Mouse (Mus musculus) heart, embryonic 12.5 days (tissue): Measurements from ENCODE around the gene Cd274. TPM values are rescaled to one million over a fixed set of nuclear protein-coding genes. Genes with fewer than 3 reads are reported as not detected.

Experiments used
- ATAC-seq: fragments of 200-750 bp; cut with Nextera tagmentation; 2 replicates; pipeline ENCODE4 v1.8.0; 2017; ENCODE audit warnings: moderate TSS enrichment, moderate library complexity; ENCODE audit not compliant: insufficient number of reproducible peaks, low FRiP score
- H3K27ac ChIP-seq: fragments of 300-500 bp; sonication (generic); 2 replicates; pipeline ENCODE4 v1.5.1; 2016; ENCODE audit warnings: mild to moderate bottlenecking, moderate library complexity; ENCODE audit not compliant: poor library complexity, severe bottlenecking
- H3K27me3 ChIP-seq: fragments of 300-500 bp; sonication (generic); replicated peaks from 2 replicates; pipeline ENCODE4 v1.6.1; 2016; ENCODE audit warnings: mild to moderate bottlenecking, moderate library complexity
- H3K36me3 ChIP-seq: fragments of 300-500 bp; sonication (generic); 2 replicates; pipeline ENCODE4 v1.6.1; 2016; ENCODE audit warnings: mild to moderate bottlenecking, moderate library complexity
- H3K4me1 ChIP-seq: fragments of 300-500 bp; sonication (generic); replicated peaks from 2 replicates; pipeline ENCODE4 v1.6.1; 2016; ENCODE audit warnings: mild to moderate bottlenecking
- H3K4me2 ChIP-seq: fragments of 300-500 bp; sonication (generic); 2 replicates; pipeline ENCODE4 v1.6.1; 2016; ENCODE audit warnings: mild to moderate bottlenecking, moderate library complexity
- H3K4me3 ChIP-seq: fragments of 300-500 bp; sonication (generic); 2 replicates; pipeline ENCODE4 v1.5.1; 2016; ENCODE audit warnings: mild to moderate bottlenecking
- H3K9ac ChIP-seq: fragments of 300-500 bp; sonication (generic); 2 replicates; pipeline ENCODE4 v1.6.1; 2016; ENCODE audit warnings: mild to moderate bottlenecking, moderate library complexity
- H3K9me3 ChIP-seq: fragments of 300-500 bp; sonication (generic); replicated peaks from 2 replicates; pipeline ENCODE4 v1.6.1; 2016; ENCODE audit warnings: mild to moderate bottlenecking, moderate library complexity
- WGBS: fragments of 180-500 bp; shearing (Covaris S2); methylation state at CpG from one replicate; pipeline ENCODE4 v1.1.7; 2016; 5-methylcytosine and 5-hydroxymethylcytosine counted together
- polyA plus RNA-seq: library from polyadenylated mRNA; unstranded; fragments of >200 nt; fragmentation: Nextera tagmentation; extraction: Ambion mirVana; gene quantifications from 2 replicates; pipeline ENCODE4 v1.2.1, GENCODE M21; 2016

Cd274 gene
- polyA plus RNA-seq, 1 experiment from 2014 or later = 0.32 TPM

- H3K4me2 ChIP-seq = no peak overlapping the region
Observed at GRCm38 (mm10) chr19:29396353-29396752, 29.1 kb downstream of the Cd274 start.

GRCm38 (mm10) chr19:29399786-29400185 is 32.5 kb downstream of the Cd274 start:
- 81% methylated on average over 4 of the region's 4 CpGs for WGBS
- H3K27me3 ChIP-seq = no peaks in the 10 kb centered on the region

More at GRCm38 (mm10) chr19:29396353-29396752, 29.1 kb downstream of the Cd274 start:
- no peaks in the 10 kb centered on the region for H3K36me3 ChIP-seq
- H3K4me3 ChIP-seq = no peak overlapping the region
- H3K4me1 ChIP-seq = no peaks in the 10 kb centered on the region
- 45% methylated on average over 1 of the region's 1 CpGs for WGBS
- H3K27me3 ChIP-seq = no peaks in the 10 kb centered on the region
- no peak overlapping the region for H3K27ac ChIP-seq
- H3K9ac ChIP-seq = no peak overlapping the region
- ATAC-seq = no peak
- H3K9me3 ChIP-seq = no peaks in the 10 kb centered on the region

GRCm38 (mm10) chr19:29400466-29400865 is 33.2 kb downstream of the Cd274 start:
- no peak for ATAC-seq
- Histone ChIP-seq H3K4me3 (no peak overlapping the region), H3K9me3 (no peaks in the 10 kb centered on the region), H3K4me2 (no peak overlapping the region), H3K9ac (no peak overlapping the region), H3K36me3 (no peaks in the 10 kb centered on the region), H3K27me3 (no peaks in the 10 kb centered on the region), H3K27ac (no peak overlapping the region), H3K4me1 (0 out of 2 replicates have a peak, but pooled peaks cover 5% of the 10 kb centered on the region)
- WGBS = 54% methylated on average over 3 of the region's 3 CpGs

More at GRCm38 (mm10) chr19:29399786-29400185, 32.5 kb downstream of the Cd274 start:
- Histone ChIP-seq H3K4me3 (no peak overlapping the region), H3K27ac (no peak overlapping the region), H3K9ac (no peak overlapping the region), H3K9me3 (no peaks in the 10 kb centered on the region), H3K4me1 (0 out of 2 replicates have a peak, but pooled peaks cover 2% of the 10 kb centered on the region), H3K4me2 (no peak overlapping the region), H3K36me3 (no peaks in the 10 kb centered on the region)
- no peak for ATAC-seq

GRCm38 (mm10) chr19:29402621-29403020 is 35.4 kb downstream of the Cd274 start:
- Histone ChIP-seq H3K9ac (no peak overlapping the region), H3K4me2 (no peak overlapping the region), H3K4me1 (0 out of 2 replicates have a peak, but pooled peaks cover 5% of the 10 kb centered on the region), H3K4me3 (no peak overlapping the region), H3K27me3 (no peaks in the 10 kb centered on the region), H3K9me3 (no peaks in the 10 kb centered on the region), H3K36me3 (no peaks in the 10 kb centered on the region), H3K27ac (no peak overlapping the region)
- WGBS = 92% methylated on average over 4 of the region's 4 CpGs
- no peak for ATAC-seq

GRCm38 (mm10) chr19:29403251-29403650 is 36.0 kb downstream of the Cd274 start:
- H3K4me2 ChIP-seq = no peak overlapping the region
- no peak overlapping the region for H3K27ac ChIP-seq
- 0 out of 2 replicates have a peak, but pooled peaks cover 5% of the 10 kb centered on the region for H3K4me1 ChIP-seq
- no peaks in the 10 kb centered on the region for H3K27me3 ChIP-seq
- no peak overlapping the region for H3K4me3 ChIP-seq
- no peak for ATAC-seq
- H3K9ac ChIP-seq = no peak overlapping the region
- 78% methylated on average over 4 of the region's 4 CpGs for WGBS
- H3K36me3 ChIP-seq = no peaks in the 10 kb centered on the region
- no peaks in the 10 kb centered on the region for H3K9me3 ChIP-seq

GRCm38 (mm10) chr19:29405388-29405787 is 38.1 kb downstream of the Cd274 start:
- ATAC-seq = no peak
- Histone ChIP-seq H3K4me1 (0 out of 2 replicates have a peak, but pooled peaks cover 5% of the 10 kb centered on the region), H3K27ac (no peak overlapping the region), H3K9me3 (no peaks in the 10 kb centered on the region), H3K36me3 (no peaks in the 10 kb centered on the region), H3K27me3 (0 out of 2 replicates have a peak, but pooled peaks cover 3% of the 10 kb centered on the region), H3K4me3 (no peak overlapping the region), H3K4me2 (no peak overlapping the region), H3K9ac (no peak overlapping the region)
- WGBS = 33% methylated on average over 2 of the region's 2 CpGs

- Histone ChIP-seq H3K4me3 (no peak overlapping the region), H3K27me3 (0 out of 2 replicates have a peak, but pooled peaks cover 3% of the 10 kb centered on the region), H3K27ac (no peak overlapping the region), H3K4me1 (0 out of 2 replicates have a peak, but pooled peaks cover 5% of the 10 kb centered on the region), H3K4me2 (no peak overlapping the region), H3K36me3 (no peaks in the 10 kb centered on the region), H3K9me3 (no peaks in the 10 kb centered on the region), H3K9ac (no peak overlapping the region)
- 80% methylated on average over 18 of the region's 18 CpGs for WGBS
- no peak for ATAC-seq
Observed at GRCm38 (mm10) chr19:29406042-29407017, 39.1 kb downstream of the Cd274 start.

- Histone ChIP-seq H3K9ac (no peak within 1 kb of the TSS), H3K27me3 (0 out of 2 replicates have a peak, but pooled peaks cover 3% of the 10 kb centered on the region), H3K9me3 (no peaks in the 10 kb centered on the region), H3K27ac (no peak within 1 kb of the TSS), H3K4me2 (no peak within 1 kb of the TSS), H3K4me1 (no peaks in the 10 kb centered on the region), H3K36me3 (no peaks in the 10 kb centered on the region), H3K4me3 (no peak within 1 kb of the TSS)
- ATAC-seq = no peak
- 79% methylated on average over 4 of the region's 4 CpGs for WGBS
Observed at GRCm38 (mm10) chr19:29410619-29411018, 43.4 kb downstream of the Cd274 start, which contains the start of gene Pdcd1lg2. TSS of gene Pdcd1lg2 (plus strand) at chr19:29410919.

- ATAC-seq = no peak
- no peaks in the 10 kb centered on the region for H3K9me3 ChIP-seq
- no peak overlapping the region for H3K4me3 ChIP-seq
- H3K4me1 ChIP-seq = 0 out of 2 replicates have a peak, but pooled peaks cover 3% of the 10 kb centered on the region
- no peaks in the 10 kb centered on the region for H3K36me3 ChIP-seq
- H3K9ac ChIP-seq = no peak overlapping the region
- WGBS = 78% methylated on average over 6 of the region's 6 CpGs
- H3K27me3 ChIP-seq = 0 out of 2 replicates have a peak, but pooled peaks cover 3% of the 10 kb centered on the region
- no peak overlapping the region for H3K4me2 ChIP-seq
- H3K27ac ChIP-seq = no peak overlapping the region
Observed at GRCm38 (mm10) chr19:29412476-29413420, 45.5 kb downstream of the Cd274 start.

- H3K4me2 ChIP-seq = no peak overlapping the region
- WGBS = 78% methylated on average over 3 of the region's 3 CpGs
Observed at GRCm38 (mm10) chr19:29414513-29414912, 47.3 kb downstream of the Cd274 start.

More at GRCm38 (mm10) chr19:29414513-29414912, 47.3 kb downstream of the Cd274 start:
- Histone ChIP-seq H3K27me3 (0 out of 2 replicates have a peak, but pooled peaks cover 3% of the 10 kb centered on the region), H3K4me1 (peaks cover 14% of the 10 kb centered on the region), H3K4me3 (no peak overlapping the region), H3K36me3 (no peaks in the 10 kb centered on the region), H3K27ac (no peak overlapping the region), H3K9ac (no peak overlapping the region), H3K9me3 (no peaks in the 10 kb centered on the region)
- no peak for ATAC-seq
